Mouse (Mus musculus) frontal cortex, adult 2 months (tissue): ENCODE measurements around the gene Phf23. TPM values are rescaled to one million over a fixed set of nuclear protein-coding genes. Genes with fewer than 3 reads are reported as not detected.
"Not testable (repeated sequence)": the region's sequence is repeated elsewhere in the genome, so short reads cannot be mapped to it uniquely, and the experiment has no call there.

ENCODE experiments used
- DNase-seq, 2 experiments: peaks; one replicate each; pipeline ENCODE4 v3.0.0; 2022; ENCODE audit warnings: low spot score in 1 of 2; ENCODE audit errors: extremely low spot score in 1 of 2
- polyA plus RNA-seq: library from polyadenylated mRNA; depleted of rRNA; stranded (reverse); fragments of >200 nt; gene quantifications from 2 replicates; pipeline ENCODE4 v1.2.3, GENCODE M21; 2012; rRNA removed

Phf23 gene
- polyA plus RNA-seq = 38.9 and 42.2 TPM in 2 replicates

- DNase-seq = peak; percentile 98
These were observed at the start of gene Phf23 for GRCm38 (mm10) chr11:69995391-69995960. Phf23 (plus strand) TSS chr11:69995777.

- DNase-seq = no peak
These were observed 49.3 kb upstream of the Phf23 start for GRCm38 (mm10) chr11:69945997-69946891.

- no peak for DNase-seq
These were observed 48.1 kb upstream of the Phf23 start for GRCm38 (mm10) chr11:69947337-69948065.

- peak in 1 of 2 experiments; percentile 53 for DNase-seq
These were observed 47.4 kb upstream of the Phf23 start, which contains the start of gene Slc2a4 for GRCm38 (mm10) chr11:69948066-69948762. Slc2a4 (minus strand) TSS chr11:69948188.

- peak; percentile 31 to 84 for DNase-seq
These were observed 46.8 kb upstream of the Phf23 start for GRCm38 (mm10) chr11:69948763-69949150.

GRCm38 (mm10) chr11:69950807-69951459, 44.6 kb upstream of the Phf23 start:
- DNase-seq = no peak

GRCm38 (mm10) chr11:69952274-69952673, 43.3 kb upstream of the Phf23 start:
- DNase-seq = no peak

GRCm38 (mm10) chr11:69953267-69953915, 42.2 kb upstream of the Phf23 start:
- DNase-seq = no peak

- not testable (repeated sequence) for DNase-seq
These were observed 40.0 kb upstream of the Phf23 start for GRCm38 (mm10) chr11:69955618-69956017.

GRCm38 (mm10) chr11:69956218-69956617, 39.4 kb upstream of the Phf23 start:
- no peak for DNase-seq

GRCm38 (mm10) chr11:69960616-69961015, 35.0 kb upstream of the Phf23 start:
- no peak for DNase-seq

GRCm38 (mm10) chr11:69961841-69962240, 33.7 kb upstream of the Phf23 start:
- no peak for DNase-seq

GRCm38 (mm10) chr11:69964650-69965270, 30.8 kb upstream of the Phf23 start, which contains the start of gene Cldn7:
Cldn7 (plus strand) TSS chr11:69964779.
- DNase-seq = no peak

GRCm38 (mm10) chr11:69965271-69966005, 30.1 kb upstream of the Phf23 start:
- DNase-seq = no peak

GRCm38 (mm10) chr11:69966006-69966859, 29.3 kb upstream of the Phf23 start:
- DNase-seq = no peak

- DNase-seq = no peak
These were observed 28.6 kb upstream of the Phf23 start for GRCm38 (mm10) chr11:69966860-69967517.

- no peak for DNase-seq
These were observed 26.8 kb upstream of the Phf23 start for GRCm38 (mm10) chr11:69968793-69969192.
